Mouse (Mus musculus): ENCODE data around the gene Ctsll3.

GRCm38 (mm10) chr13:60809690-60810089 is 7.0 kb upstream of the Ctsll3 start:
- no peak for TF ChIP-seq FLI1 (IDR thresholded peaks at IDR 0.05; ENCODE audit: low read length)
- TF ChIP-seq GATA1 (IDR thresholded peaks at IDR 0.05; ENCODE audit: borderline replicate concordance, low read length): no peak

Data from megakaryocyte, embryonic 14.5 days (primary cell).